ENCODE assay signal across 19 mouse cellular contexts in genomic region chr9:109942796-109943195, GRCm38 (mm10).
"Had no signal": no experiment of that assay in that cellular context is flagged by ENCODE, and none has a peak within 500 bp of the region (broad histone marks: within the 10 kb centered on the region; RNA-seq: fewer than 3 reads in every experiment).

No protein-coding gene starts in this region.

- H3K4me3 ChIP-seq: kidney, embryonic 15.5 days; left cerebral cortex, adult 2 months; lung, embryonic 15.5 days; midbrain, embryonic 12.5 days; midbrain, embryonic 15.5 days; neural tube, embryonic 12.5 days; neural tube, embryonic 15.5 days; stomach, embryonic 15.5 days had no signal

- H3K4me2 ChIP-seq: kidney, embryonic 15.5 days; liver, embryonic 11.5 days; lung, embryonic 15.5 days; midbrain, embryonic 12.5 days; midbrain, embryonic 15.5 days; neural tube, embryonic 12.5 days; neural tube, embryonic 15.5 days; stomach, embryonic 15.5 days had no signal

- ATAC-seq: midbrain, embryonic 15.5 days had no signal

- H3K27ac ChIP-seq: kidney, embryonic 15.5 days; left cerebral cortex, adult 2 months; liver, embryonic 14.5 days; lung, embryonic 15.5 days; macrophage; midbrain, embryonic 12.5 days; midbrain, embryonic 15.5 days; neural tube, embryonic 12.5 days; neural tube, embryonic 15.5 days; stomach, embryonic 15.5 days had no signal

- H3K9me3 ChIP-seq: kidney, embryonic 15.5 days; lung, embryonic 15.5 days; midbrain, embryonic 12.5 days; midbrain, embryonic 15.5 days; neural tube, embryonic 12.5 days; neural tube, embryonic 15.5 days; stomach, embryonic 15.5 days had no signal

- DNase-seq: kidney, postnatal 10 days; kidney, postnatal 4 days; layer of hippocampus, adult 9-11 months; lung, adult 18-20 months; retina, postnatal 1 day; right cerebral cortex, postnatal 25 days; spleen, adult 18-20 months; thymus, postnatal 25 days had no signal

- H3K9ac ChIP-seq: kidney, embryonic 15.5 days; liver, embryonic 14.5 days; lung, embryonic 15.5 days; midbrain, embryonic 12.5 days; midbrain, embryonic 15.5 days; neural tube, embryonic 12.5 days; neural tube, embryonic 15.5 days; stomach, embryonic 15.5 days had no signal

- H3K4me1 ChIP-seq: kidney, embryonic 15.5 days; lung, embryonic 15.5 days; midbrain, embryonic 12.5 days; midbrain, embryonic 15.5 days; neural tube, embryonic 12.5 days; stomach, embryonic 15.5 days had no signal

- H3K27me3 ChIP-seq: kidney, embryonic 15.5 days; lung, embryonic 15.5 days; midbrain, embryonic 12.5 days; midbrain, embryonic 15.5 days; neural tube, embryonic 12.5 days; neural tube, embryonic 15.5 days; stomach, embryonic 15.5 days had no signal

- H3K36me3 ChIP-seq: kidney, embryonic 15.5 days; lung, embryonic 15.5 days; midbrain, embryonic 12.5 days; midbrain, embryonic 15.5 days; neural tube, embryonic 12.5 days; neural tube, embryonic 15.5 days; stomach, embryonic 15.5 days had no signal
